Mouse (Mus musculus) embryo, embryonic 11 days (tissue): ENCODE measurements around the gene Rgl3.
A peak's percentile ranks its signal among the peaks of the same experiment; 100 is the strongest.

Source experiments
- DNase-seq: peaks from one replicate; pipeline ENCODE4 v3.0.0-alpha.2; 2015

The Rgl3 gene

GRCm38 (mm10) chr9:21944267-21944666, 45.0 kb downstream of the Rgl3 start:
- peak; percentile 35 for DNase-seq

- no peak for DNase-seq
Observed at GRCm38 (mm10) chr9:21943638-21944037, 45.6 kb downstream of the Rgl3 start.

- no peak for DNase-seq
Observed at GRCm38 (mm10) chr9:21943046-21943445, 46.2 kb downstream of the Rgl3 start.

GRCm38 (mm10) chr9:21938234-21938855, 50.9 kb downstream of the Rgl3 start:
- DNase-seq, result no peak

GRCm38 (mm10) chr9:21937711-21938175, 51.5 kb downstream of the Rgl3 start:
- no peak for DNase-seq

- DNase-seq, result peak; percentile 99
Observed at GRCm38 (mm10) chr9:21936692-21937570, 52.3 kb downstream of the Rgl3 start, which contains the start of gene Plppr2. Gene Plppr2 (plus strand): TSS chr9:21937033.

GRCm38 (mm10) chr9:21935466-21936131, 53.6 kb downstream of the Rgl3 start:
- DNase-seq, result no peak

- no peak for DNase-seq
Observed at GRCm38 (mm10) chr9:21934021-21934420, 55.2 kb downstream of the Rgl3 start.

GRCm38 (mm10) chr9:21932445-21933137, 56.7 kb downstream of the Rgl3 start:
- no peak for DNase-seq

- no peak for DNase-seq
Observed at GRCm38 (mm10) chr9:21932006-21932405, 57.2 kb downstream of the Rgl3 start.

GRCm38 (mm10) chr9:21929208-21929607, 60.0 kb downstream of the Rgl3 start:
- no peak for DNase-seq

GRCm38 (mm10) chr9:21927208-21927753, 62.0 kb downstream of the Rgl3 start, which contains the start of the genes Ccdc159 and Tmem205:
Gene Ccdc159 (plus strand): TSS chr9:21927471.
Gene Tmem205 (minus strand): TSS chr9:21927556.
- DNase-seq, result peak; percentile 99

GRCm38 (mm10) chr9:21926784-21927183, 62.5 kb downstream of the Rgl3 start:
- no peak for DNase-seq

GRCm38 (mm10) chr9:21926155-21926554, 63.1 kb downstream of the Rgl3 start:
- DNase-seq, result no peak

- DNase-seq, result no peak
Observed at GRCm38 (mm10) chr9:21925506-21925905, 63.7 kb downstream of the Rgl3 start.

GRCm38 (mm10) chr9:21925034-21925433, 64.2 kb downstream of the Rgl3 start:
- no peak for DNase-seq

GRCm38 (mm10) chr9:21924099-21924493, 65.2 kb downstream of the Rgl3 start:
- no peak for DNase-seq

GRCm38 (mm10) chr9:21923490-21924098, 65.7 kb downstream of the Rgl3 start:
- no peak for DNase-seq

GRCm38 (mm10) chr9:21923036-21923435, 66.2 kb downstream of the Rgl3 start:
- no peak for DNase-seq
